Mouse (Mus musculus) forebrain, embryonic 16.5 days (tissue): Measurements from ENCODE around the gene Lrrc63. TPM values are rescaled to one million over a fixed set of nuclear protein-coding genes. Genes with fewer than 3 reads are reported as not detected.

ENCODE experiments used
- ATAC-seq: fragments of 200-750 bp; cut with Nextera tagmentation; 2 replicates; pipeline ENCODE4 v1.8.0; 2017; ENCODE audit warnings: mild to moderate bottlenecking, moderate library complexity
- H3K27ac ChIP-seq: fragments of 300-500 bp; sonication (generic); 2 replicates; pipeline ENCODE4 v1.5.1; 2014; ENCODE audit warnings: low read length, control low read depth
- H3K27me3 ChIP-seq: fragments of 300-500 bp; sonication (generic); replicated peaks from 2 replicates; pipeline ENCODE4 v1.6.1; 2014; ENCODE audit warnings: low read length; ENCODE audit not compliant: control insufficient read depth, insufficient read depth
- H3K36me3 ChIP-seq: fragments of 300-500 bp; sonication (generic); 2 replicates; pipeline ENCODE4 v1.6.1; 2014; ENCODE audit not compliant: control insufficient read depth, insufficient read depth
- H3K4me1 ChIP-seq: fragments of 300-500 bp; sonication (generic); replicated peaks from 2 replicates; pipeline ENCODE4 v1.6.1; 2014; ENCODE audit warnings: low read length; ENCODE audit not compliant: control insufficient read depth, insufficient read depth
- H3K4me2 ChIP-seq: fragments of 300-500 bp; sonication (generic); 2 replicates; pipeline ENCODE4 v1.6.1; 2014; ENCODE audit warnings: mild to moderate bottlenecking, low read length, control low read depth
- H3K4me3 ChIP-seq: fragments of 300-500 bp; sonication (generic); replicated peaks from 2 replicates; pipeline ENCODE4 v1.5.1; 2014; ENCODE audit warnings: mild to moderate bottlenecking, low read length, control low read depth
- H3K9ac ChIP-seq: fragments of 300-500 bp; sonication (generic); replicated peaks from 2 replicates; pipeline ENCODE4 v1.6.1; 2014; ENCODE audit warnings: low read depth, low read length, control low read depth
- H3K9me3 ChIP-seq: fragments of 300-500 bp; sonication (generic); 2 replicates; pipeline ENCODE4 v1.6.1; 2016; ENCODE audit warnings: low read length; ENCODE audit not compliant: control insufficient read depth
- WGBS: fragments of 180-500 bp; shearing (Covaris S2); extraction: QIAGEN DNeasy Blood & Tissue Kit; methylation state at CpG from one replicate; pipeline ENCODE4 v1.1.7; 2014; 5-methylcytosine and 5-hydroxymethylcytosine counted together
- polyA plus RNA-seq: library from polyadenylated mRNA; unstranded; fragments of >200 nt; fragmentation: Nextera tagmentation; extraction: Ambion mirVana; gene quantifications from 2 replicates; pipeline ENCODE4 v1.2.1, GENCODE M21; 2015

Lrrc63 gene
- polyA plus RNA-seq = not detected in 2 replicates

- Histone ChIP-seq H3K4me1 (peaks cover 9% of the 10 kb centered on the region), H3K27ac (peak within 1 kb of the TSS; percentile 23; the same call in 1 of the 2 replicates), H3K36me3 (no peaks in the 10 kb centered on the region), H3K4me3 (peak within 1 kb of the TSS; percentile 76), H3K9ac (peak within 1 kb of the TSS; percentile 63), H3K27me3 (no peaks in the 10 kb centered on the region), H3K4me2 (peak within 1 kb of the TSS; percentile 90), H3K9me3 (no peaks in the 10 kb centered on the region)
- WGBS = under 1% methylated on average over 42 of the region's 42 CpGs
- peak; percentile 95 for ATAC-seq
Observed at GRCm38 (mm10) chr14:75130501-75131318, at the start of gene Lrrc63, which contains the start of gene Lcp1. Gene Lrrc63 (minus strand): TSS chr14:75130881. Gene Lcp1 (plus strand): TSS chr14:75131101.

GRCm38 (mm10) chr14:75179255-75179963 is 48.7 kb upstream of the Lrrc63 start:
- no peak for ATAC-seq
- no peaks in the 10 kb centered on the region for H3K27me3 ChIP-seq
- WGBS = 85% methylated on average over 20 of the region's 20 CpGs
- no peak overlapping the region for H3K4me2 ChIP-seq
- H3K9me3 ChIP-seq = no peaks in the 10 kb centered on the region
- no peaks in the 10 kb centered on the region for H3K4me1 ChIP-seq
- no peak overlapping the region for H3K27ac ChIP-seq
- H3K36me3 ChIP-seq = no peaks in the 10 kb centered on the region
- no peak overlapping the region for H3K9ac ChIP-seq
- H3K4me3 ChIP-seq = no peak overlapping the region

- H3K36me3 ChIP-seq = no peaks in the 10 kb centered on the region
- H3K27ac ChIP-seq = no peak overlapping the region
- H3K4me3 ChIP-seq = no peak overlapping the region
- no peaks in the 10 kb centered on the region for H3K27me3 ChIP-seq
- H3K4me1 ChIP-seq = no peaks in the 10 kb centered on the region
- H3K9me3 ChIP-seq = no peaks in the 10 kb centered on the region
- ATAC-seq = no peak
- no peak overlapping the region for H3K9ac ChIP-seq
- H3K4me2 ChIP-seq = no peak overlapping the region
- 86% methylated on average over 10 of the region's 10 CpGs for WGBS
Observed at GRCm38 (mm10) chr14:75178801-75179211, 48.1 kb upstream of the Lrrc63 start.

GRCm38 (mm10) chr14:75178384-75178793 is 47.7 kb upstream of the Lrrc63 start:
- H3K4me2 ChIP-seq = no peak overlapping the region
- WGBS = 76% methylated on average over 14 of the region's 14 CpGs
- no peaks in the 10 kb centered on the region for H3K4me1 ChIP-seq
- no peaks in the 10 kb centered on the region for H3K36me3 ChIP-seq
- no peak overlapping the region for H3K4me3 ChIP-seq
- no peaks in the 10 kb centered on the region for H3K9me3 ChIP-seq
- no peak overlapping the region for H3K27ac ChIP-seq
- no peaks in the 10 kb centered on the region for H3K27me3 ChIP-seq
- ATAC-seq = no peak
- H3K9ac ChIP-seq = no peak overlapping the region

- no peaks in the 10 kb centered on the region for H3K9me3 ChIP-seq
- H3K4me2 ChIP-seq = no peak overlapping the region
- WGBS = 79% methylated on average over 3 of the region's 3 CpGs
- ATAC-seq = no peak
- no peaks in the 10 kb centered on the region for H3K27me3 ChIP-seq
- no peak overlapping the region for H3K27ac ChIP-seq
- H3K9ac ChIP-seq = no peak overlapping the region
- no peak overlapping the region for H3K4me3 ChIP-seq
- no peaks in the 10 kb centered on the region for H3K36me3 ChIP-seq
- H3K4me1 ChIP-seq = no peaks in the 10 kb centered on the region
Observed at GRCm38 (mm10) chr14:75177400-75177799, 46.7 kb upstream of the Lrrc63 start.

- Histone ChIP-seq H3K4me2 (no peak overlapping the region), H3K4me1 (no peaks in the 10 kb centered on the region), H3K36me3 (no peaks in the 10 kb centered on the region), H3K4me3 (no peak overlapping the region), H3K27ac (no peak overlapping the region), H3K9me3 (no peaks in the 10 kb centered on the region), H3K9ac (no peak overlapping the region), H3K27me3 (no peaks in the 10 kb centered on the region)
- WGBS = 73% methylated on average over 4 of the region's 4 CpGs
- ATAC-seq = no peak
Observed at GRCm38 (mm10) chr14:75176425-75177045, 45.9 kb upstream of the Lrrc63 start.

- Histone ChIP-seq H3K36me3 (no peaks in the 10 kb centered on the region), H3K9me3 (no peaks in the 10 kb centered on the region), H3K27me3 (no peaks in the 10 kb centered on the region), H3K4me3 (no peak overlapping the region), H3K4me2 (no peak overlapping the region), H3K27ac (no peak overlapping the region), H3K4me1 (no peaks in the 10 kb centered on the region), H3K9ac (no peak overlapping the region)
- WGBS = 89% methylated on average over 7 of the region's 7 CpGs
- ATAC-seq = no peak
Observed at GRCm38 (mm10) chr14:75175781-75176180, 45.1 kb upstream of the Lrrc63 start.

- H3K36me3 ChIP-seq = no peaks in the 10 kb centered on the region
- H3K4me3 ChIP-seq = no peak overlapping the region
- WGBS = 86% methylated on average over 9 of the region's 9 CpGs
- ATAC-seq = no peak
- H3K27me3 ChIP-seq = no peaks in the 10 kb centered on the region
- no peak overlapping the region for H3K9ac ChIP-seq
- no peaks in the 10 kb centered on the region for H3K4me1 ChIP-seq
- H3K27ac ChIP-seq = no peak overlapping the region
- no peaks in the 10 kb centered on the region for H3K9me3 ChIP-seq
- H3K4me2 ChIP-seq = no peak overlapping the region
Observed at GRCm38 (mm10) chr14:75174731-75175555, 44.3 kb upstream of the Lrrc63 start.
